Mouse (Mus musculus) kidney, embryonic 14.5 days (tissue): ENCODE measurements around the gene Wnk4. TPM values are rescaled to one million over a fixed set of nuclear protein-coding genes. Genes with fewer than 3 reads are reported as not detected.
A peak's percentile ranks its signal among the peaks of the same experiment; 100 is the strongest.

Source experiments
- ATAC-seq: fragments of 200-750 bp; cut with Nextera tagmentation; 2 replicates; pipeline ENCODE4 v1.8.0; 2017; ENCODE audit warnings: moderate number of reproducible peaks, mild to moderate bottlenecking, moderate TSS enrichment, moderate library complexity; ENCODE audit not compliant: low FRiP score, low TSS enrichment
- H3K27ac ChIP-seq: fragments of 300-500 bp; sonication (generic); 2 replicates; pipeline ENCODE4 v1.5.1; 2014; ENCODE audit warnings: low read depth, mild to moderate bottlenecking, low read length, moderate library complexity, mixed read lengths
- H3K27me3 ChIP-seq: fragments of 300-500 bp; sonication (generic); 2 replicates; pipeline ENCODE4 v1.6.1; 2014; ENCODE audit warnings: mild to moderate bottlenecking, low read length; ENCODE audit not compliant: control insufficient read depth, insufficient read depth
- H3K36me3 ChIP-seq: fragments of 300-500 bp; sonication (generic); 2 replicates; pipeline ENCODE4 v1.6.1; 2014; ENCODE audit warnings: low read length, mixed read lengths; ENCODE audit not compliant: control insufficient read depth, insufficient read depth
- H3K4me1 ChIP-seq: fragments of 300-500 bp; sonication (generic); 2 replicates; pipeline ENCODE4 v1.6.1; 2014; ENCODE audit warnings: low read length, mixed read lengths; ENCODE audit not compliant: control insufficient read depth, insufficient read depth
- H3K4me2 ChIP-seq: fragments of 300-500 bp; sonication (generic); replicated peaks from 2 replicates; pipeline ENCODE4 v1.6.1; 2014; ENCODE audit warnings: low read depth, mild to moderate bottlenecking, low read length
- H3K4me3 ChIP-seq: fragments of 300-500 bp; sonication (generic); 2 replicates; pipeline ENCODE4 v1.5.1; 2014; ENCODE audit warnings: mild to moderate bottlenecking, low read length
- H3K9ac ChIP-seq: fragments of 300-500 bp; sonication (generic); 2 replicates; pipeline ENCODE4 v1.6.1; 2014; ENCODE audit warnings: low read depth, mild to moderate bottlenecking, low read length, moderate library complexity
- H3K9me3 ChIP-seq: fragments of 300-500 bp; sonication (generic); 2 replicates; pipeline ENCODE4 v1.6.1; 2016; ENCODE audit warnings: low read length; ENCODE audit not compliant: control insufficient read depth
- WGBS: fragments of 180-500 bp; shearing (Covaris S2); extraction: QIAGEN DNeasy Blood & Tissue Kit; methylation state at CpG from one replicate; pipeline ENCODE4 v1.1.7; 2014; 5-methylcytosine and 5-hydroxymethylcytosine counted together
- polyA plus RNA-seq: library from polyadenylated mRNA; unstranded; fragments of >200 nt; fragmentation: Nextera tagmentation; extraction: Ambion mirVana; gene quantifications from 2 replicates; pipeline ENCODE4 v1.2.1, GENCODE M21; 2014

The Wnk4 gene
- polyA plus RNA-seq, 1 experiment from 2014 or later: 28.1 TPM

DNA sequence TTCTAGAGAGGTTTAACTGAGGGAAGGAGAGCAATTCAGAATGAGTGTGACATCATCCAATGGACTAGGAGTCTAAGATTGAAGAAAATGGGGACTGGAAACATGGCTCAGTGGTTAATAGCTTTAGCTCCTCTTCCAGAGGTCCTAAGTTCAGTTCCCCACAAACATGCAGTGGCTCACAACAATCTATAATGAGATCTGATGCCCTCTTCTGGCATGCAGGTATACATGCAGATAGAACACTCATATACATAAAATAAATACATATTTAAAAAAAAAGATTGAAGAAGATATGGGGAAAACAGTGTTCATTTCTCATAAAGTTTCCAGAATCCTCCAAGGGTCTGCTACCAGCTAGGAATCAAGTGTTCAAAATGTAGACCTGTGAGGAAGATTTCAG lies 24.9 kb upstream of the Wnk4 start:
- Histone ChIP-seq H3K36me3 (no peaks in the 10 kb centered on the region), H3K4me1 (peaks cover 29% of the 10 kb centered on the region), H3K27me3 (no peaks in the 10 kb centered on the region), H3K9ac (no peak overlapping the region), H3K4me3 (no peak overlapping the region), H3K4me2 (no peak overlapping the region), H3K27ac (no peak overlapping the region), H3K9me3 (no peaks in the 10 kb centered on the region)
- no peak for ATAC-seq

DNA sequence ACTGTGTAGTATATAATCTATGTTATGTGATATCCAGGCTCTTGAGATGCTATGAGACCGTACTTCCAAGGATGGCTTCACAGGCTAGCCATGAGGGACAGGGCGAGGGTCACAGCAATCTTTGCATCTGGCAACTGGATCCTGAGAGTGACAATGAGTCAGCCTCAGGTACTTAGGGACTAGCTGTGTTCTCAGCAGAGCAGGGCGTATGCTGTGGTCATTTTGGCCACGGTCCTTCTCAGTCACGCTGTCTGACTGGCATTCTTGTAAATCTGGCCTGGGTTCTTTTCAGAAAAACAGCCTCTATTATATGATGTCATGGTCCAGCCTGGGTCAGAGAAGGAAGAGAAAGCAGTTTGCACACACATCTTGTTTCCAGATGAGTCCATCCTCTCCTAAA lies 23.6 kb upstream of the Wnk4 start:
- H3K27me3 ChIP-seq: no peaks in the 10 kb centered on the region
- H3K9ac ChIP-seq: no peak overlapping the region
- no peaks in the 10 kb centered on the region for H3K36me3 ChIP-seq
- no peak for ATAC-seq
- H3K4me1 ChIP-seq: peaks cover 15% of the 10 kb centered on the region
- H3K4me2 ChIP-seq: no peak overlapping the region
- H3K4me3 ChIP-seq: no peak overlapping the region
- no peaks in the 10 kb centered on the region for H3K9me3 ChIP-seq
- no peak overlapping the region for H3K27ac ChIP-seq
- 89% methylated on average over 5 of the region's 5 CpGs for WGBS

DNA sequence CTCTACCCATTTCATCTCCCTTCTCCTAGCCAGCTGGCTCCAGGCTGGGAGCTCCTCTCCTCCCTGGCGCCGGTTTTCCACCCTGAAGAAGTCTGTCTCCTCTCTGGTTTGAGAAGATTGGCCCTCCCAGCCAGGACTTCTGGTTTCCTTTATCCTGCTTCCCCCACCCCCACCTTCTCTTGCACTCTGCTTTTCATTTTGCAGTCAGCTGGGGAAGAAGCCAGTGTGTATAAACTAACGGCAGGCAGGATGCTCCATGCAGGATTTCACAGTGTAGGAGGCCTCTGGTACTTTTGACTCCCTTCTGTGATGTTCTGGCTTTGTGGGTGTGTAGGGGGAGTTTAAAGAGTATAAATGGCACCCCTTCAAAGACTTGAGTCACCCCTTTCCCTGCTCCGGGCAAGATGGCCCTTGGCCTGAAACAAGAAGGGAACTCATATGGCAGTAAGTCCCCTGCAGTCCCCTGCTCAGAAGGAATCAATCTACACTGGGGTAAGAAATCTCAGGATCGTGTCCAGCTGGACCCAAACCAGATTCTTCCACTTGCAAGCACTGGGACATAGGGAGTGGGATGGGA lies 22.2 kb upstream of the Wnk4 start:
- Histone ChIP-seq H3K4me3 (no peak overlapping the region), H3K4me1 (0 out of 2 replicates have a peak, but pooled peaks cover 4% of the 10 kb centered on the region), H3K36me3 (no peaks in the 10 kb centered on the region), H3K4me2 (no peak overlapping the region), H3K27ac (peak overlapping the region; percentile 3; the same call in 1 of the 2 replicates), H3K27me3 (no peaks in the 10 kb centered on the region), H3K9ac (no peak overlapping the region), H3K9me3 (no peaks in the 10 kb centered on the region)
- 40% methylated on average over 5 of the region's 5 CpGs for WGBS
- ATAC-seq: no peak

DNA sequence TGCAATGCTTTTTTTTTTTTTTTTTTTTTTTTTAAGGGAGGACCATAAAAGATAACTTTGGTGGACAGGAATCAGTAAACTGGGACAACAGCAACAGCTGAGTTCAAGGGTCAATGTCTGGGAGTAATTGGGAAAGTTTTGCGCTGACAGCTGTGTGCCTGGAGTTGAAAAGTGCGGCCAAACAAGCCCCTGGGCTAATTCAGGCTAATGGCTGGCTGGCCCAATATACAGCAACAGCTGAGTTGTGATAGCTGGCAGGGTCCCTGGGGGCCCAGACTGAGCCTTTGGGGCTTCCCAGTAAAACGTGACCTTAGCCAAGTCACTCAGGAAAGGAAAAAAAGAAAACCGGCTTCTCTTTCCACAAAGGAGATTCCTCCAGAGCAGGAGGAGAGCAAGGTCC lies 15.3 kb upstream of the Wnk4 start:
- Histone ChIP-seq H3K27me3 (no peaks in the 10 kb centered on the region), H3K9me3 (no peaks in the 10 kb centered on the region), H3K27ac (peak overlapping the region; percentile 90; the same call in 1 of the 2 replicates), H3K36me3 (no peaks in the 10 kb centered on the region), H3K4me1 (peaks cover 23% of the 10 kb centered on the region), H3K9ac (peak overlapping the region; percentile 84; the same call in 1 of the 2 replicates), H3K4me3 (no peak overlapping the region; the same call in 1 of the 2 replicates), H3K4me2 (peak overlapping the region; percentile 93; the same call in 1 of the 2 replicates)
- WGBS: 10% methylated on average over 4 of the region's 4 CpGs
- ATAC-seq: no peak

DNA sequence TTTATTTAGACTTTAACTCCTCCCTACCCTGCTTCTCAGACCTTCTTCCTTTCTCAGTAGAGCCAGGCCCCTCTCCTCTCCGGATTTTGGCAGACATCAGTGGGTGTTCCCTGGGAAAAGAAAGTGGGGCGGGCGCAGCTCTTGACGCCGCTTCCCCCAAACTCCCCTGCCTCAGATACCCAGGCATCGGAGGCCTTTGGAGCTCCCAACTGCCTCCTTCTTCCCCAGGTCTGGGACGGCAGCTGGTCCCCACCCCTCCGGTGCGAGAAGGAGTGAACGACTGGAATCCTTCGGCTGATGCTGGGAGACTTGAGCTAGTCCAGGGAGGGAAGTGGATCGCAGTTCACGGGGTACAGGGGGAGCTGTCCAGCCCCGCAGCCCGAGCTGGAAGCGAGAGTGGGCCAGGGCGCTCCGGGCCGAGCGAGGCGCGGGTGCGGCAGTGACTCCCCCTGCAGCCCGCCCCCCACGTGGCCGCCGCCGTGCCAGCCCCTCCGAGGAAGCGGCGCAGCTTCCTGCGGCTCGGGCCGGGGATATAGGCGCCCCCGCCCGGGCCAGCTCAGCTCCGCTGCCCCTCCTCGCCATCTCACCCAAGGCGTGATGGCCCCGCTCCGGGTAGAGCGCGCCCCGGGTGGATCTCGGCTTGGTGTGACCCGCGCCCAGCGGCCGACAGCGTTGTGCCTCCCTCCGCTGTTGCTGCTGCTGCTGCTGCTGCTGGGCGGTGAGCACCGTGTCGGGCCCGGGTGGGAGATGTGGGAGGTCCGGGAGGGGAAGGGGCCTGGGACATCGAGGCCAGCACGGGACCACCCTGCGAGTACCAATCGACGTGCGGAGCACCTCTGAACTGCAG lies 14.3 kb upstream of the Wnk4 start, which contains the start of gene Ramp2:
Ramp2 (plus strand) TSS at position 174 of the 847 bp plus-strand sequence.
- H3K9me3 ChIP-seq: no peaks in the 10 kb centered on the region
- peaks cover 23% of the 10 kb centered on the region for H3K4me1 ChIP-seq
- no peaks in the 10 kb centered on the region for H3K27me3 ChIP-seq
- peak within 1 kb of the TSS; percentile 93 for H3K4me2 ChIP-seq
- H3K36me3 ChIP-seq: no peaks in the 10 kb centered on the region
- ATAC-seq: peak; percentile 76
- WGBS: 1% methylated on average over 58 of the region's 63 CpGs
- H3K9ac ChIP-seq: peak within 1 kb of the TSS; percentile 84
- peak within 1 kb of the TSS; percentile 90 for H3K27ac ChIP-seq
- peak within 1 kb of the TSS; percentile 74 for H3K4me3 ChIP-seq

DNA sequence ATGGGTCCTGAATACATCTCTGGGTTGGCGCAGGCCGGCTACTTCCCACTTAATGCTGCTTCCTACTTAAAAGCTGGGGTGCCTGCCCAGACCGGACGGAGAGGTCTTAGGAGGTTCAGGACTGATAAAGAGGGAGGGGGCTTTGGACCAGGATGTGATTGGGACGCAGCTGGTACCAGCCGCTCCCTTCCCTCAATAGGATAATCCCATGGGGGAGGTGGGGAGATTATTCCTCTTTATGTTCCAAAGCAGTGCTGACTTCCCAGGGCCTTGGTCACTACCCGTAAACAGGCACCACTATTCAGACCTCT lies 13.7 kb upstream of the Wnk4 start:
- ATAC-seq: no peak; the same call in 1 of the 2 replicates
- H3K27ac ChIP-seq: peak overlapping the region; percentile 90

DNA sequence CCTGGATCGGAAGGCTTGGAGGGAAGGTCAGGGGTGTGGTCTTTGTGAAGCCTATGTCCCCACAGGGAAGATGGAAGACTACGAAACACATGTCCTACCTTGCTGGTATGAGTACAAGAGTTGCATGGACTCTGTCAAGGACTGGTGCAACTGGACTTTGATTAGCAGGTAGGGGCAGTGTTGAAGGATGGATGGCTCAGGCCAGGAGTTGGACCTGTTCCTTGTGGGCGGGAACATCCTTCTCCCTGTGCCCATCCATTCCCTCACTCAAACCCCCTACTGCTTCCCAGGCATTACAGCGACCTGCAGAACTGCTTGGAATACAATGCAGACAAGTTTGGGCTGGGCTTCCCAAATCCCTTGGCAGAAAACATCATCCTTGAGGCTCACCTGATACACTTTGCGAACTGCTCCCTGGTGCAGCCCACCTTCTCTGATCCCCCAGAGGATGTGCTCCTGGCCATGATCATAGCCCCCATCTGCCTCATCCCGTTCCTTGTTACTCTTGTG lies 12.8 kb upstream of the Wnk4 start:
- 81% methylated on average over 6 of the region's 6 CpGs for WGBS
- Histone ChIP-seq H3K36me3 (no peaks in the 10 kb centered on the region), H3K4me2 (peak overlapping the region; percentile 93), H3K27ac (peak overlapping the region; percentile 90), H3K4me3 (peak overlapping the region; percentile 74), H3K27me3 (no peaks in the 10 kb centered on the region), H3K4me1 (peaks cover 26% of the 10 kb centered on the region), H3K9ac (peak overlapping the region; percentile 84; the same call in 1 of the 2 replicates), H3K9me3 (no peaks in the 10 kb centered on the region)
- no peak for ATAC-seq

More for the DNA sequence above, 13.7 kb upstream of the Wnk4 start:
- no peaks in the 10 kb centered on the region for H3K9me3 ChIP-seq
- H3K4me1 ChIP-seq: peaks cover 23% of the 10 kb centered on the region
- H3K9ac ChIP-seq: peak overlapping the region; percentile 84
- no peaks in the 10 kb centered on the region for H3K27me3 ChIP-seq
- peak overlapping the region; percentile 74 for H3K4me3 ChIP-seq
- peak overlapping the region; percentile 93 for H3K4me2 ChIP-seq
- no peaks in the 10 kb centered on the region for H3K36me3 ChIP-seq
- 7% methylated on average over 7 of the region's 7 CpGs for WGBS

DNA sequence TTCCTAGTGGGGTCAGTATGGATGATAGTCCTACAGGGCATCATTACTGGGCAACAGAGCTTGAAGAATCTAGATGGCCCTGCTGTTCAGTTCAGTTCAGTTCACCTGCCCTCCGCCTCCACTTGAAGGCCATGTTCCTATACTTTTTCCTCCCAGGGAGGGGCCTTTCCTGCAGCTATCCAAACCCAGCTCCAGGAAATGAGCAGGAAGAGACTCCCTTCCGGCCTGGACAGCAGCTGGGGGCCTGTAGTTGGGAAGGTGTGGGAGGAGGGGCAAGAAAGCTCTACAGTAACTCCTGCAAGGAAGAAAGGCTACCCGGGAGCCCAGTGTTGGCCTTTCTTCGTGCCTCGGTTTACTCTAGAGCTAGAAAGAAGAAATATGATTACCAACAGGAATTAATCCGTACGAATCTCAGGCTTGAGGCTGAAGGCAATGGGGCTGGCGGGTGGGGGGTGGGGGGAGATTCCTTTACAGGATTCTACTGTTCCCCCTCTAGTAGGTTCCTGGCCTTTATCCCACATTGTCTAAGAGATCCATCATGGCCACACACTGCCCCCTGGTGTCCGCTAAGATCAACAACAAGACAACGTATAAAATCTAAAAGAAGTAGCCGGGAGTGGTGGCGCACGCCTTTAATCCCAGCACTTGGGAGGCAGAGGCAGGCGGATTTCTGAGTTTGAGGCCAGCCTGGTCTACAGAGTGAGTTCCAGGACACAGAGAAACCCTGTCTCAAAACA lies 11.9 kb upstream of the Wnk4 start:
- peaks cover 31% of the 10 kb centered on the region for H3K4me1 ChIP-seq
- ATAC-seq: peak; percentile 63; the same call in 1 of the 2 replicates
- H3K27ac ChIP-seq: peak overlapping the region; percentile 39; the same call in 1 of the 2 replicates
- H3K9me3 ChIP-seq: no peaks in the 10 kb centered on the region
- whole genome bisulfite sequencing: 24% methylated on average over 14 of the region's 14 CpGs
- H3K9ac ChIP-seq: no peak overlapping the region; the same call in 1 of the 2 replicates
- peak overlapping the region; percentile 93 for H3K4me2 ChIP-seq
- H3K4me3 ChIP-seq: peak overlapping the region; percentile 1; the same call in 1 of the 2 replicates
- H3K27me3 ChIP-seq: no peaks in the 10 kb centered on the region
- no peaks in the 10 kb centered on the region for H3K36me3 ChIP-seq
